Mouse (Mus musculus): ENCODE results near the gene Atg7. TPM values are rescaled to one million over a fixed set of nuclear protein-coding genes. Genes with fewer than 3 reads are reported as not detected.

The Atg7 gene
- 14.3 and 14.4 TPM in 2 replicates for polyA plus RNA-seq (2012; rRNA removed)

GRCm38 (mm10) chr6:114642601-114643528, at the start of gene Atg7:
TSS of gene Atg7 (plus strand) at chr6:114643097.

Other genes with a start within 250 kb of the Atg7 start
- gene Hrh1, start 245.2 kb upstream of the Atg7 start, polyA plus RNA-seq (2012; rRNA removed) = 2.7 TPM in 2 replicates

Data from central nervous system, embryonic 18 days (tissue).